Mouse (Mus musculus): ENCODE measurements at regions not wholly inside any gene's neighbourhood (a gene's known extent, or its start where the extent isn't known, plus 50 kb on each side); places are given as distances from the start of the nearest gene placed in this dataset.

DNA sequence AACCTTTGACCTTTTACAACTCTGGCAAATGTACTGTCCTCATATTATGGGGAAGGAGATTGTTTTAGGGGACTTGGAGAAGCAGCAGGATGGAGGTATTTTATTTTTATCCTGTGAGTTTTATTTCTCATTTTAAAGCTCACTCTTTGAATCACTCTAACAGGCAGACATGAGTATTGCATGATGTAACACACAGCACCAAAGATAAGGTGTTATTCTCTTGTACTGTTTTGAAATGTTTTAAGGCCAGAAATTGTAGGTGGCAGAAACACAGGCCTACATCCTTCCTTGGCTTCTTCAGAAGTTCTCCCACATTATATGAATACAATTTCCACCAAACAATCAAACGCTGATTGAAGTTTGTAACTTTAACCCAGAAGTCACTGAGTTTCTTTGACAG is 377.9 kb upstream of the Nr2f1 start:
- DNase-seq = no peak

- DNase-seq = no peak
Observed at GRCm38 (mm10) chr13:78576300-78577296, 377.0 kb upstream of the Nr2f1 start.

DNA sequence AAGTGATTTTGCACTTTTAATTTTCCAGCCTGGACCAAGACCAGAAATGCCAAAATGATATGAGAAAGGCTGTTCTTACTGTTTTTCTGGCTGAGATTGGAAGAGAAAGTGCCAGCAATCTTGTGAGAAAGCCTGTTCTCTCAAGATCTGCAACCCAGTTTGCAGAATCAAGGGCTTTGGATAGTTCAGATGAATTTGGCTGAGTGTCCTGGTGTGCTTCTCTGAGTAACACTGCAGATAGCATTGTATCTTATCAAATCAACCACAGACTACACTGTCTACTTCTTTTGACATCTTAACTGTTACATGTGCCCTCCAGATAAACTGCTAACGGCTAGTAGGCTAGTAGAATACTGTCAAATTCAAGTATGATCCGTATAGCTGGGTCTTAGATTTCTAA is 371.5 kb upstream of the Nr2f1 start:
- DNase-seq = no peak

- DNase-seq = no peak
Observed at GRCm38 (mm10) chr13:78524446-78524937, 324.9 kb upstream of the Nr2f1 start.

- no peak for DNase-seq
Observed at GRCm38 (mm10) chr13:78520771-78521170, 321.2 kb upstream of the Nr2f1 start.

DNA sequence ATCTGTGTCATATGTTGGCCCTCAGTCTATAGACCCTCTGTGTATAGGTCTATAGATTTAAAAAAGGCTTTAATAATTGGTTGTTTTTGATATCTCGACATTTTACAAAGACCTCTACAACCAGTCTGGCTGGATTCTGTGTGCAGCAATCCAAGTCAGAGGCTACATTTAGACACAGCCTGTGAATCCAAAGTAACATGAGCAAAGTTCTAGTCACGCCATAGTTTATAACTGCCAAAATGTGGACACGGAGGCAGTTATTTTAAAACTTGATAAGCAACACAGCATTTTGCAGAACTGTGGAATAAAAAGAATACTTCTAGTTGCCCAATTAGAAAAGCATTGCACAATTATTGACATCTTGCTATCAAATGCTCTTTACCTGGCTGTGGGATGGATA is 320.6 kb upstream of the Nr2f1 start:
- no peak for DNase-seq

DNA sequence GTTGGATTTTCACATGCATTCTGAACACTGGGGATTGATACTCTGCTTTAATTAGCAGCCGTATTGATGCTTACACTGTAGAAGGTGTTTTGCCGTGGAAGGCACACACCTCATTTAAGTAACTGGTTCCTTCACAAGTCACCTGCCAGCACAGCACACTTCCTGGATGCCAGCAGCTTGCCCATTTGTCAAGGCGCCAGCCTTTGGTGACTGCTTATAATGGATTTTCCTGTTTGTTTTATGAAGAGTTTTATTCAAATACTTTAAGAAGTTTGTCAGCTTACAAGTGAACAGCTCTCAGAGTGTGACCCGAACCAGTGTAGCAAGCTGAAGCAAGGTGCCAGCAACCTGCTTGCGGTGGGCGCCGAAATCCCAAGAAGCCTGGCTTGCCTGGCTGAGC is 301.0 kb upstream of the Nr2f1 start:
- no peak for DNase-seq

GRCm38 (mm10) chr13:78483760-78484357 is 284.3 kb upstream of the Nr2f1 start:
- DNase-seq = no peak

- peak in 1 of 2 experiments; percentile 8 for DNase-seq
Observed at GRCm38 (mm10) chr13:78482929-78483759, 283.6 kb upstream of the Nr2f1 start.

- no peak for DNase-seq
Observed at GRCm38 (mm10) chr13:78451333-78452070, 251.9 kb upstream of the Nr2f1 start.

- DNase-seq = no peak
Observed at GRCm38 (mm10) chr13:78446726-78447031, 247.1 kb upstream of the Nr2f1 start.

GRCm38 (mm10) chr13:78445891-78446725 is 246.6 kb upstream of the Nr2f1 start:
- no peak for DNase-seq

DNA sequence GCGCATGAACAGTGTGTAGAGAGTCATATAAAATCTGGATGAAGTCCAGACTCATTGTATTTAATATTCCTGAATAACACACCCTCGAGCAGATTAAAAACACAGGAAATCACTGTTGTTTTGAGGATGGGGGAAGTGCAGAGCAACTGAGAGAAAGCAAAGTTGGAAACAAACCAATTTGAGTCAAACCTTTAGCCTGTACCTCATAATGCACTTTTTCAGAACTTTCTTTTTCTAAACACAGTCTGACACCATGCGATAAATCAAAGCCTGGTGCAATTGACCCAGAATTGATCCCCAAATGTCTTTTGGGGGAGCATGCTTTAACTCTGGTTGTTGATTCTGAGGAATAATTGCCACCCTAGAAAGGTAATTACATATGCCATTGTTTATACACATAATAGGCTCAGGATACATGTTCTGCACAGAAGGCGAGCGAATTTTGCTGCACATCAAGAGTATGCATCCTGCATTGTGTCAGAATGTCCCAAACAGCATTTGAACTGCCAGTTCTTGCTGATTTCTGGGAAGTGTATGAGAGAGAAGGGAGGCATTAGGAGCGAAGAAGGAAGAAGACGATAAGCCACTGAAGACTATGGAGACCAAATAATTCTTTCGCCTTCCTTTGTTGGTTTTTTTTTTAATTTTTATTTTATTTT is 245.3 kb upstream of the Nr2f1 start:
- no peak for DNase-seq

DNA sequence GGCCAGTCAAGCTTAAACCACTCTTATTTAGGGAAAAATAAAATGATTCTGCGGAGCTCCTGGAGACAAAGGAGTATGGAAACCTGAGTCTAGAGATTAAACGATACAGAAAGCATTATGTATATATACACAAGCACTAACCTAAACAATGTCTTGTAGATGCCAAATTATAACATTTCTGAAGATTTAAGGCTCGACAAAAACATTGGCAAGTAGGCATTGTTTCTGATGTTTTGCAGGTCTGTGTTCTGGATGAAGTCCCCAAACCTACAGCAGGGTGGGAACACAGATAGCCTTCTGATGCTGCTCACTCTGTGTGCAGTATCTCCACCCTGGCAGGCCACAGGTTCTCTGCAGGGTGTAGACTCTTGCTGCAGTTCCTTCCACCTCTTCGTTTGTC is 228.9 kb upstream of the Nr2f1 start:
- no peak for DNase-seq

DNA sequence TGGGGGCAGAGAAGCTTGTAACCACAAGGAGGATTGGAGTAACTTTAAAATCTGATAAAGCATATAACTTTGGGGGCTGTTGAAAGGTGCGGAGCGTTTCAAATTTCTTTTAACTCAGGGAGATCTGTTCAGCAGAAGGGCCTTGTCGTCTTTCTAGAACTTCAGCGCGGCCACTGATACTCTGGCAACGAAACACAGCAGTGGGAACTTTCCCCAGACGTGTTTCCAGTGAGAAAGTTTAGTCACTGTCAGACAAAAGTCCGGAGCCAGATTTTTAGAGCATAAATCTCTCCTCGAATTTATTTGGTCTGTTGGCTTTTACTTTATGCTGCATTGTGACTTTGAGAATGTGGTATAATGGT is 228.5 kb upstream of the Nr2f1 start:
- DNase-seq = no peak

DNA sequence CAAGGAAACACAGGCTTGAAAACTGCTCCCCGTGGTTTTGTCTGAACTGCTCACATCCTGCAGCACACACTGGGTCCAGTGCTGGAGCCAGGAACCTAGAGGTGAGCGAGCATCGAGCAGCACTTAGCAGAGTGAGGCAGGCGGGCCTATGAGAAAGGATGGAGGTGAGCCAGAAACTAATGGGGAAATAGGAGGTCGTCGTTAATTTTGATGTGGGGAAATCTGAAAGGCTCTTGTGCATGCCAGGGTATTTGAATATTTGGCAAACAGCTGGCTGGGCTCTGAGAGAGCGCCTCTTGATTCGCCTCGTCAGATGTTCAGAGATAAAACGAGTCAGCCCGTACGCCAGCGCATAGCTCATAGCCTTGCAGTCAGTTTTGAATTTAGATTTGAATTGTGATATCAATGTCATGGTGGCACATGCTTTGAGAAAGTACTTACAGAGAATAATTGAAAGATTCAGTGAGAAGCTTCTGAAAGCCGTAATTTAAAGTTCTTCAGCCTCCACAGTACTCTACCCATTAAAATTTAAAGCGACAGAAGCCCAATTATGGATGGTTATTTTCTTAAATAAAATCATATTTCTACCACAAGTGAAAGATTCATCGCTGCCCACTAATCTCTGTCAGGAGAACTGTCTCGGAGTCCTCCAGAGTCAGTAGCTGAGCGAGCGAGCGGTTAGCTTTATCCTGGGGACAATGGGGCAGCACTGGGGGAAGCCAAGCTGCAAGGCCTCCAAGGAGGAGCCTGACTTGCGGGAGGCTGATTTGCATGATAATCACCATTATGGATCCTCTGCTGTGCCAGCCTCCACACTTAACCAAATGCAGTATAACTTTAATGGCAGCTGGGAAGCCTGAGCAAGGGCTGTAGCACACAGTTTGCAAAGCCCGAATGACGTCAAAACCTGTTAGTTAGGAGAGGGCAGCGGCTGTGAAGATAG is 227.9 kb upstream of the Nr2f1 start:
- DNase-seq = no peak

DNA sequence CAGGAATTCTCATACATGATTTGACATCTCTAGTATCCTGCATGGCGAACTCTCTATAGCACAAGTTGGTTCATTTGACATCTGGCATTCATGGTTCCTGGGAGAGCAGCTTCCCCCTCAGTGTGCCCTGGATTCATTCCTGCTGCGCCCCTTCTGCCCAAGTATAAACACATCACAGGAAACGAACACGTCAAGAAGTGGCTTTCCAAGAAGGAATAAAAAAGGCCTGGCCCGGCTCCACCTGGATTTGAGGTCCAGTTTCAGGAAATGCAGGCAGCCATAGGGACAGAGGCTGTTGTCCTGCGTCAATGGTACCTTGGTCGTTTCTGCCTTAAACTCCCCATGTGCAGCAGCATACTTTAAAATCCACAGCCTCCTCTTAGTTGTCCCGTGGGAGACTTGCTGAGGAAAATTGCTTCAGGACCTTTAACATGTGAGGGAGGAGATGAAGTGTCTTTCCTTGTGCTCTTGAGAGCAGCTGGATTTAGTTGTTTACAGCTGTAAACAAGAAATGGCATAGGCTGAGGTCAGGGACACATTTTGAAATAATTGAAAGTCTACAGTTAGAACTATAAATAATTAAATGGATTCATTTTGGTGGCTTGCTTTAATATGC is 226.9 kb upstream of the Nr2f1 start:
- no peak for DNase-seq

DNA sequence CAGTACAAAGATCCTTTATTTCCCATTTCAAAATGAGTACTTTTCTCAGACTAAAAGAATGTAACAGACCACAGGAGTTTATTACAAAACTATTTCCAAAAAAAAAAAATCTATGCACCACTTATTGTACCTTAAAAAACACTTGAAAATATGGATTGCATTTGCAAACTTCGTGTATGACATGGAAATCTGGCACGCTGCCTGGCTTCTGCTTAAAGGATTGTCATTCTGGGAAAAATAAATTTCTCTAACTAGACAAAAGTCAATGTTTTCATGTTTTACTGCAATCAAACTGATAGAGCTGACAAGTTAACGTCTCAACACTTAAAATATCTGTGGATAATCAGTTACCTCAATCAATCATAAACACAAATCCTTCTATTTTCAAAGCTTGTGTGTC is 205.5 kb upstream of the Nr2f1 start:
- DNase-seq = no peak

GRCm38 (mm10) chr13:78383761-78384160 is 184.2 kb upstream of the Nr2f1 start:
- no peak for DNase-seq

DNA sequence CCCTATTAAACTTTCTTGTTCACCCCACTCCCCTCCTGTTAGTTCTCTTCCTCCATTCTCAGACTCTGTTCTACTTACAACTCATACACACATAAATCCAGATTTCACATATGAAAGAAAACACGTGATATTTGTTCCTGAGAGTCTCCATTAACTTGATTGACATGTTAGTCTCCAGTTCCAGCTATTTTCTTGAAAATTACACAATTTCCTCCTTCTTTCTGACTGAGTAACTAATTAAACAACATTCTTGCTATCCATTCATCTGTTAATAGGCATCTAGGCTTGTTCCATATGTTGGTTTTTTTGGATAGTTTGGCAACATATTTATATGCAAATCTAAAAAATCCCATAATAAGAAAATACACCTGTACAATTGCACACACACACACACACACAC is 161.7 kb upstream of the Nr2f1 start:
- DNase-seq = no peak

All from spleen, adult 18-20 months (tissue).